Mouse (Mus musculus): ENCODE measurements around the gene Lsm4.

Gene Lsm4

DNA sequence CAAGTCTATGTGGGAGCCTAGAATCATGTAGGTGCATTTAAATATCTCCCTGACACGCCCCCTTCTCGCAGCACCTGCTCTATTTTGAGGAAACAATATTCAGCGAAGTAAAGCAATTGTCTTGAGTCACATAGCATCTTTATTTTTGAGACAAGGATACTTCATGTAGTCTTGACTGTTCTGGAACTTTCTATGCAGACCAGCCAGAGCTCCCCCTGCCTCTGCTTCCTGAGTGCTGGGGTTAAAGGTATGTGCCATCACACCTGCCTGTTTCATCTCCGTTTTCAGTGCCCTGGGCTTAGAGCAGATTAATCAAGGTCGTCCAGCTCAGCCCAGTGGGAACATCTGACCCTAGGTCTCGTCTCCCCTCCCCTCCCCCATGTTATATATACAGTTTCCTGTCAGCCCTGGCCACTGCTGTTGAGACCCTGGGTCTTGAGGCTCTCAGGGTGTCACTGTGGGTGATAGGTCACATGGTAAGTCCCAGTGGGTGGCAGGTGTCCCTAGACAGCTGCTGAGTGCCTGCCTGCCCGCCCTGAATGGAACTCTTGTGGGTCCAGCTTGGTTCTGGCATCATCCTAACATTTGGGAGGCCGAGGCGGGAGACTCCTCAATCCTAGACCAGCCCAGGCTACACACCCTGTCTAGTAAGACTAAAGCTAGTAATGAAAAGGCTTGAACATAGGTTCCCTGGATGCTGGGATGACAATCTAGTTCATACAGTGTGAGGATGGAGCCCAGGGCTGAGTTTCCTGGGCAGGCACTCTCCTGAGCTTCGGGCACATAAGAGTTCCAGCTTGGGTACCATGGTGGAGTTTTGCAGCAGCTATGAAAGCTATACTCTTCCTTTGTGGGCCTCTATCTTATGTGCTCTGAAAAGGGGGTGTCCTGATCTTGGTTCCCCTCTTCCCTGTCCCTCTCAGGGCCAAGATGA is 28.3 kb downstream of the Lsm4 start:
- no peak for DNase-seq

DNA sequence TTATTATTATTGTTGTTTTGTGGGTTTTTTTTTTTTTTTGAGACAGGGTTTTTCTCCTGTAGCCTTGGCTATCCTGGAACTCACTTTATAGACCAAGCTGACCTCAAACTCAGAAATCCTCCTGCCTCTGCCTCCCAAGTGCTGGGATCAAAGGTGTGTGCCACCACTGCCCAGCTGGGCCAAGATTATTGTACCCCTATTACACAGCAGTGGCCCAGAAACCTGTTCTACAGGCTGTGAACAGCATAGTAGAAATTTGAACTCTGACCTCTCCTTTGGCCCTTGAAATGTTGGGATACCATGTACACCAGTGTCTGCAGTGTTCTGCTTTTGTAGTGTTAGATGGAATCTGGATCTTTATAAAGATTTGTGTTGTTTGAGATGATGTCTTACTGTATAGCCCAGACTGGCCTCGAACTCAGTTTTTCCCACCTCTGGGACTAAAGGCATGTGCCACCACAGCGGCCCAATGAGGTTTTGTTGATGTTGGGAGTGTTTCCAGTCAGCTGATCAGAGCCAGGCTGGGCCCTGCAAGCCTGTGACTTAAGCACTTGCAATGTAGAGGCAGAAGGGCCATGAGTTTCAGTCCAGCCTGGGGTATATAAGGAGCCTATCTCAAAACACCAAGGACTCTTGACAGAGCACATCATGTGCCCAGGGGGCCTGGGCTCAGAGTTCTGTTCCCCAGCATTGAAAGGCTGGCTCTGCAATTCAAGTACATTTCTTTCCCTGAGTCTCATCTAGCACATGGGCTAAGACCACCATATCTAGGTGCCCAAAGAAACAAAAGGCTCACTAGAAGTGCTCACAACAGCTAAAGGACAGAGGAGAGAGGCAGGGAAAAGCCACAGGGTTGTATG is 29.2 kb downstream of the Lsm4 start:
- no peak for DNase-seq

DNA sequence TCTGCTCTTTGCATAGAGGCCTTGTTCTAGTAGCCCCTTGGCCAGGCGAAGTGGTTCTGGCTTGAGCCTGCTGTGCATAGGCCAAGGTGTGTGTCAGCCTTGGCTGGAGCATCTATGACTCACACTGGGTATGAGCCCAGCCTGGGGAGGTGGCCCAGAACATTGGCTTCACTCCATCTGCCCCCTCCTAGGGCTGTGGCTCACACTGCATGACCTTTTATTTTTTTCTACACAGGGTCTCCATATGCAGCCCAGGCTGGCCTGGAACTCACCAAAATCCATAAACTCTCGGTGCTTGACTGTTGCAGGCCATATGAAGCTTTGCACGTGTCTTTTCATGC is 29.8 kb downstream of the Lsm4 start:
- no peak for DNase-seq

DNA sequence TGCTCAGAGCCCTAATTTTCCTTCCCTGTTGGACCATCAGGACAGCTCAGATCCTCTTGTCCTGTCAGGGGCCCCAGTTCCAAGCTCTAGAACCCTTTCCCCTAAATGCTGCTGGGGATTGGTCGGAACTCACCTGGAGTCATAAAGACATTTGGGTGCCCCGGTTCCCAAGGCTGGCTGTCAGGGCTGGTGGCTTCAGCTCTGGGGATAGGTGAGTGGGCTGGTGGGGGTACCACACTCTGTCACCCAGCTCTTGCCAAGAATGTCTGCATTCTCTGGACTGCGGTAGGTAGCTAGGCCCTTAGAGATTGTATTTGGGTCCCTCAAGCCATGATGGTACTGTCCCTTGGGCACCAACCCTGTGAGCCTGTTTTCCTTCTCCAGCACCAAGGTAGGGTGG is 30.2 kb downstream of the Lsm4 start, which contains the start of gene Iqcn:
Gene Iqcn (plus strand): TSS at position 171 of the 400 bp plus-strand sequence.
- DNase-seq: no peak

DNA sequence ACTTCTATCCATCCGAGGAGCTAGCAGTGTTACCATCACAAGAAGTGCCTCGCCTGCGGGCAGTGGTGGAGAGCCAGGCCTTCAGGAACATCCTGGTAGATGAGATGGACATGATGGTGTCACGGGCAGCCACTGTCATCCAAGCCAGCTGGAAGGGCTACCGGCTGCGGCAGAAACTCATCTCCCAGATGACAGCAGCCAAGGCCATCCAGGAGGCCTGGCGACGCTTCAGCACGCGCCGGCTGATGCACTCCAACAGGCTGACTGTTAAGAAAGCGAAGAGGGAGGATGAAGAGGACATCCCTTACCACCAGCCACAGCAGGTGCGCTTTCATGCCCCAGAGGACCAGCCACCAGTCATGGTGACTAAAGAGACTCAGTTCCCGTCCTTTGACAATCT is 35.2 kb downstream of the Lsm4 start:
- DNase-seq: no peak

DNA sequence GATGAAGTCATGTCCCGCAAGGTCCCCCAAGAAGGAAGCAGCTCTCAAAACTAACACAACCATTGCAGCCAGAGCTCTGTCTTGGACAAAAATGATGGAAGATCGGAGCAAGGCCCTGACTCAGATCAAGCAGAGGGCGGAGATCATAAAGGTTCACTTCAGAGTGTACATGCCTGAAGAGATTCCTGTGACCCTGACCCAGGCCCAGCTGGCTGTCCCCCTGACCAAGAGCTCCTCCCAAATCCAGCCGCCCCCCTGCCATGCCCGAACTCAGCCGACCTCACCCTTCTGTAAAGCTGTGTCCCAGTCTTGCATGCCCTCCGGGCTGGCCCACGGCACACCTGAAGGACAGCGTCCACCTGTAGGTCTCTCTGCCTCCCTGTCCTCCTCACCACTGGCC is 36.7 kb downstream of the Lsm4 start:
- DNase-seq: no peak

DNA sequence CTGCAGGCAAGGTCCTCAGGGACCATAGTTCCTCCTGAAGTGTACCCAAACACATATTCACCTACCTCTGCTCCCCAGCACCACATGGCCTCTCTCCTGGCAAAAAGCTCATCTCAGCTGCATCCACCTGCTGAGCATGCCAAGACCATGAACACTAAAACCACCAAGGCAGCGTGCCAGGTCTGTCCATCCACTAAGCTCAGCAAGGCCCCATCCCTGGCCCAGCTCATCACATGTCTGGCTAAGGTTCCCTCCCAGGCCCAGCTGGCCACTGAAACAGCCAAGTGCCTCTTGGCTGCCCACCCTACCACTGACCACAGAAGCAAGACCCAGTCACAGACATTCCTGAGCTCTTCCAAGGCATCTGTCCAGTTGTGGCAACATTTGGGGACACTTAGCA is 37.2 kb downstream of the Lsm4 start:
- peak; percentile 57 to 71 for DNase-seq

DNA sequence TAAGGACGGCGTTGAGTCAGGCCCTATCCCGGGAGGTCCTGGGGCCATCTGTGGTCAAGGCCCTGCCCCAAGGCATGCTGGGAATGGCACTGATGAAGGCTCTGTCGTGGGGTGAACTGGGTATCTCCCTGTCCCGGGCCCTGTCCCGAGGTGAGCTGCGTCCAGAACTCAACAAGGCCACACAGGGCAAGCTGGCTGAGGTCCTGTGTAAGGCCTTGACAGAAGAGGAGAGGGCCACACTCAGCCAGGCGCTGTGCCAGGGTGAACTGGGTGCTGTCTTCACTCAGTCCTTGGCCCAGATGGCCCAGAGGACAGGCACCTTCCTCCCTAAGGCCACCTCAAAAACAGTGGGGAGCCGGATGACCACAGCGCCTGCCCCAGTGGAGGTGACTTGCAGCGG is 38.0 kb downstream of the Lsm4 start:
- no peak for DNase-seq

DNA sequence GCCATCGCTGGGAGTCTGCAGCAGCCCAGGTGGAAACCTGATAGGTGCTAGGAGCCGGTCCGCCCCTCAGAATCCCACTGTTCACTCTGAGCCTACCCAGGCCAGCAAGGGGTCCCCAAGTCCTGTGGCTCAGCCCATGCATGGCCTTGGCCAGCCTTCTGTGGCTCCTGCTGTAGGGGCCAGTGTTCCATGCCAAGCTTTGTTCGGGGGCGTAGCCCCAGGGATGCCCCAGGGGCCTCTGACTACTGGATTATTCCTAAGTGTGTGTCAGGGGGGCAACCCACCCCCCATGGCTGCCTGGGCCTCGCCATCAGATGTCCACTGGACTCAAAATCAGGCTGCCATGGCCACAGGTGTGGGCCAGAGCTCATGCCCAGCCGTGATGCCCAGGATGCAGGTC is 40.9 kb downstream of the Lsm4 start:
- peak in 1 of 2 experiments; percentile 44 for DNase-seq

DNA sequence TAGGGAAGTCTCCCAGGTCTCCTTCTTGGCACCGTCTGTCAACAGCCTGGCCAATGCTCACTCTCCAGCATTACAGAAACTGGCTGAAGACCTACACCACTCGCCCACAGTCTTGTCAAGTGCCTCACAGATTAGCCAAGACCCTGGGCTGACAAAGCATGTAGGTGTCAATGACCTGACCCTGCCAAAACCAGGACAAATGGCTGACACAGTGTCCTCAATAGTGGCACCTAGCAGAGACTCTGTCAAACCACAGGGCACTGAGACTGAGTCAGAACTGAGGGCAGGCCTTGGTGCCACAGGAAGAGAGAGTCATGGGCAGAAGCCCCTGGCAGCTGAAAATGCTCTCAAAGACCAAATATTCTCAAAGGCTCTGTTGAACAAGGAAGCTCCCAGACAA is 42.0 kb downstream of the Lsm4 start:
- no peak for DNase-seq

DNA sequence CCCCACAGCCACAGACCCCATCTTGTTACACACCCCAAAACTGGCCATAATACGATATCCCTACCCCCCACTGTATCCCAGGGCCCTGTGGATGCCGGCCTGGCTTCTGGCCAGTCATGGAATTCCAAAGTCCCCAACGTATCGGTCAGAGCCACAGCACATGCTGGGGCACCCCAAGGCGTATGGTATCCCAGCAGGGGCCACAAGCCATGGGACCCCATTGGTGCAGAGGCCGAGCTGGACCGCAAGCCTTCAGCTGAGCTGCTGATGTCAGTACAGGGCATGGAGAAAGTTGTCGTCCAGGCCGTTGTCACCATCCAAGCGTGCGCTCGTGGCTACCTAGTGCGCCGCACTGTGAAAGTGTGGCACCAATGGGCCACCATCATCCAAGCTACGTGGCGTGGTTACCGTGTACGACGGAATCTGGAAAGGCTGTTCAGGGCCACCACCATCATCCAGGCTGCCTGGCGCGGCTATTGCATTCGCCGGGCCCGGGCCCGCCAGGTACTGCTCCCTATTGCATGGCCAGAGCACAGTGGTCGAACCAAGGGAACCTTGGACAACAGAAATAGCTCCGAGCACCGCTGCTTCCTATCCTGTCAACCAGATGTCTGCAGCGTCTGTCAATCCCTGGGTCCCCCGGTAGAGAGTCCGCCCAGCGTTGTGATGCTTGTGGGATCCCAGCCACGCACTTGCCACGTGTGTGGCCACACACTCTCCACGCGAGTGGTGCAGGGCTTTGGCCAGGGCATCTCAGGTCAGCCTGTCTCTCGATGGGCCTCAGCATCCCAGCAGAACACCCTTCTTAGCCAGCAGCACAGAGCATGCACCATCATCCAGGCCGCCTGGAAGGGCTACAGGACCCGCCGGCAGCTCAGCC is 43.7 kb downstream of the Lsm4 start:
- peak in 1 of 2 experiments; percentile 38 for DNase-seq

DNA sequence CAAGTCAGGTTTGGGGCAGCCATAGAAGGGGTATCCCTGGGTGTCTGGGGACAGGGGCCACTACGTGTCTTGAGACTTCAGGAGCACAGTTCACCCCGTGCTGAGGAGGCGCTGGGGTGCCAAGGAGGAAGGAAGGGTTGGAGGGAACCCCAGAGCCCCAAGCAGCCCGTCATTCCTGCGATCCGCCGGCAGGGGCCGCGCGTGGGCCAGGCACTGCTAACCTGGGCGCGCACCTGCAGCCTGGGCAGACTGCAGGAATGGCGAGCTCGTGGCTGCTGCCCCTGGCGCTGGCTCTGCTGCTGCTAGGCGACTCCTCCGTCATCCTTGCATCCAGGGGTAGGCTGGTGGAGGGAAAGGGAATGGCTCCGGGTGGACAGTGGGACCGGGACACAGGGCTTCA is 45.2 kb downstream of the Lsm4 start, which contains the start of gene Gm3336:
Gene Gm3336 (plus strand): TSS at position 247 of the 400 bp plus-strand sequence.
- DNase-seq: peak; percentile 75 to 85

DNA sequence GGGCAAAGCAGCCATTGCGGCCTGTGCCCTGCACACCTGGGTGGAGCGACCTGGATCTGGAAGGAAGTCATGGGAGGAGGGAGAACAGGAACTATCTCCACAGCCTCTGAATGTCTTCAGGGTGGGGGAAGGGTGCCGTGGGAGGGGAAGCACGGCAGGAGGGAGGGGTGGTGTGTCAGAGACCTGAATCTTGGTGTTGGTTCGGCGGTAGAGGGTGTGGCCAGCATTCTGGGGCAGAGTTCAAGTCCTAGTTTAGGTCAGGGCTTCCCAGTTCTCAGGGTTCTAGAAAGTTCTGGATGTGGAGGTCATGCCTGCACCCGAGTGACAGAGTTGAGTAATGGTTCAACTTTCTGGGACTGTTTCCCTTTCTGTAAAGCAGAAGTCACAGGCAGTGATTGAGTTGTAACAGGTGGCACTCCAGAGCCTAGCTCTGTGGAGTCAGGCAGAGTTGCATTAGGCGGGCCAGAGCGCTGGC is 46.8 kb downstream of the Lsm4 start:
- peak in 1 of 2 experiments; percentile 67 for DNase-seq

DNA sequence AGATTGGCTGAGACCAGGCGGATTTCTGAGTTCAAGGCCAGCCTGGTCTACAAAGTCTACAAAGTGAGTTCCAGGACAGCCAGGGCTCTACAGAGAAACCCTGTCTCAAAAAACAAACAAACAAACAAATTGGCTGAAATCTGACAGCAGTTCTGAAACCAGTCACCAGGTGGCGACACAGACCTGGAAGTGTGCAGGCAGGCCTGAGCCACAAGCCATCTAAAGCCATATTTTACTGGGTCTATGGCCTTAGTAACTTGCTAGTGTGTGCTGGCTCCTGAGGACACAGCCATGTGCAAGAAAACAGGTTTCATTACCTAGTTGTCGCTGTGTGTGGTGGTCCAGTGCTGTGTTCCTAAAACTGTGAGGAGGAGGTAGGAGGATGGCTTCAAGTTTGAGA is 47.7 kb downstream of the Lsm4 start:
- peak; percentile 77 to 90 for DNase-seq

DNA sequence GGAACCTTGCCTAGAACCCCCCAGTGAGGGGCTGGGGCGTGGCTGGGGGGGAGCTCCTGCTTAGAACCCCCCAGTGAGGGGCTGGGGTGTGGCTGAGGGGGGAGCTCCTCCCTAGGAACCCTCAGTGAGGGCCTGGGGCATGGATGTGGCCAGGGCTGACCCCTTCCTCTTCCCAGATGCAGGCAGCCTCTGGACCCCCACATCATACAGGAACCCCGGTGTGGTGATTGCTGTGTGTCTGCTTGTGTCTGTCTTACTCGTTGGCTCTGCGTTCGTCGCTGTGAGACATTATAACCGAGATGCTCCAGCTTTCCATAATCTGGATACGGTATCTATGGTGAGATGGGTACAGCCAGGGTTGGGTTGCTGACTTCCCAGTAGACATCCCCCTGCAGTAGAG is 48.6 kb downstream of the Lsm4 start:
- peak in 1 of 2 experiments; percentile 35 for DNase-seq

DNA sequence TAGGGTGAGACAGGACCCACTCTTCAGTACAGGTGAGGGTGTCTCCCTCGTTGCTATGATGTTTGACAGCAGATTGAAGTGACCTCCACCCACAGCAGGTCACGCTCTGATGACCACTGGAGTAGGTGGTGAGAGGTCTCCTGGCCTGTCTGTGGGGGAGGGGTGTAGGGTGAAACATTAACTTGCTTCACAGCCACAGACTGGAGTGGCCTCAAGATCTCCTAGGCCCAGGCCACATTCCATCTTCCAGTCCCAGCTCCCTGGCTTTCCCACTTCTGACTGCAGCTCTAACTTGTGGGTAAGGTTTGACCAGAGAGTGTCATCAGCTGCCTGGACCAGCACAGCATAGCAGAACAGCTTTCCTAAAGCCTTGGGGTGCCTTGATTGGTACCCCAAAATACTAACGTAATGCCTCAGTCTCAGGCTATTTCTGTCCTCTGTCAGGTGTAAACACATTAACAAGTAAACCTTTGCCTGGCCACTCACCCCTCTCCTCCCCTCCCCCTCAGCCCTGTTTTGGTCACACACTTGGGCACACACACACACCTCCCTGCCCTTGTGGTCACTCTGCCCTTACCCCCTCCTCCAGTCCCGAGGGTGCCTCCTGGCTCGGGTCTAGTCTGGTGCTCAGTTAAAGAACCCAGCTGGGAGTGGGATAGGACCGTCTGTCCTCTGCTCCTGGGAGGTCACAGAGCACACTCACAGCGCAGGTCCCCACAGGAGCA is 50.6 kb downstream of the Lsm4 start, which contains the start of gene Pde4c:
Gene Pde4c (plus strand): TSS at position 235 of the 725 bp plus-strand sequence.
- DNase-seq: peak; percentile 96 to 97

DNA sequence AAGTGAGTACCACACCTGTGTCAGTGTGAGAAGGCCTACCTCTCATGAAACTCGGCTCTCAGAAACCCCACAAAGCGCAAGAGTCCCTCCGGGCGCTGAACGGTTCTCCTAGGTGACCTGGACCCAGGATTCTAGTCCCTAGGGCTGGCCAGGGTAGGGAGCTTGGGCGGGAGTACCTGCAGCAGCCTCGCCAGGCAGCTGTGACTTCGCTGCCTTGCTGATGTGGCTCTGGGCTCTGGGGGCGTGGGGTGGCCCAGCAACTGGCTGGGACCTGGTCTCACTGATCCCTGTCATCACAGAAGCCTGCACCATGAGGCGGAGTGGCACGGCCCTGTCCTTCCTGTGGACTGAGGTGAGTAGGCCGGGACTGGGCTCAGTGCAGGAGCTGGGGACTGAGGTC is 51.2 kb downstream of the Lsm4 start:
- DNase-seq: peak in 1 of 2 experiments; percentile 69

DNA sequence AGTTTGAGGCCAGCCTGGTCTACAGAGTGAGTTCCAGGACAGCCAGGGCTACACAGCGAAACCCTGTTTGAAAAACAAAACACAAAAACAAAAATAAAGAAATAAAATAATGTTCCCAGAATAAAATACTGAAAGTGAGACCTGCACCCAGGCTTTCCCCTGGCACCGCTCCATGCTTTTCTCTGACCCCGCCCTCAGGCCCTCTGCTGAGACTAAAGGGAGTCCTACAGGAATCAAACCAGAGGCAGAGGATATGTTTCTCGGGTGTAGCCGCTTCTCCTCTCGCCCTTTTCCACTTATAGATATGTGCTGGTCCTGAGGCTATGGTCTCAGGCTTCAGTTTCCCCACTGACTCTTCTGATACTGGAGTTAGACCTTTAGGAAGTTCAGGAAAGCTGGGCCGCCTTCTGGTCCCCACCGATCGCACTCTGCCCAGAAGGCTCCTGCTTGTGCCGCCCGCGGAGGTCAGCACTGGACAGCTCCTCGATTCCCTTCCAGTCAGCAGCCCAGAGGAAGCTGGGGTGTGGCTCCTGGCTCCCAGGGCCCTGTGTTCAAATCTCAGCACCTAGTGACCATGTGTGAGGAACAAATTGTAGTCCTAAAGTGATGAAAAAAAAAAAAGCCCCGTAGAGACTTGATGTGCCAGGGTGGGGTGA is 52.9 kb downstream of the Lsm4 start:
- peak; percentile 80 to 85 for DNase-seq

DNA sequence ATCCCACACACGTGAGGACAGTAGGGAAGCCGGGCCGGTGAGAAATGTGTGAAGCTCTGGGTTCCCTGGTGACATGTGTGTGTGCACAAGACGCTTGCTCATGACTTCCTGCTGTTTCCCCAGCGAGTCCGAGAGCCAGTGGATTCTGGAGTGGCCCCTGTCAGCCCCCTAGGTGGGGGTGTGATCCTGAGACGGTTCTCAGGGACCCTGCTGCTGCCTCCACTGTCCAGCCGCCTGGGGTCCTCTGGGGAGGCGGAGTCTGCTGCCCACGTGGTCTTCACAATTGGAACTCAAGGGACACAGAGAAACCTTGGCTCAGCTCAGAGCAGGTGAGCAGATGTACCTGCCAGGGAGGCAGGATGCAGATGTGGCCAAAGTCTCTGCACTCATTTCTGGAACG is 53.7 kb downstream of the Lsm4 start:
- peak in 1 of 2 experiments; percentile 42 for DNase-seq
